Mouse (Mus musculus): ENCODE results near the gene Dst. TPM values are rescaled to one million over a fixed set of nuclear protein-coding genes. Genes with fewer than 3 reads are reported as not detected.
A peak's percentile ranks its signal among the peaks of the same experiment; 100 is the strongest.

Gene Dst
- total and polyA plus RNA-seq, 3 experiments: 9.1 to 28.0 (median 20.5) TPM

- no peak for DNase-seq (ENCODE audit: extremely low read depth)
Observed at GRCm38 (mm10) chr1:33876416-33876815, 31.6 kb upstream of the Dst start.

GRCm38 (mm10) chr1:33878170-33878569, 29.9 kb upstream of the Dst start:
- dilution Hi-C loops (cut with MboI; ENCODE audit: extremely low pct_ligation_motif_present, extremely low pct_unique_long_range_greater_than_20kb, low sequenced_read_pairs) (no loop called here), in situ Hi-C loops (cut with MboI; ENCODE audit: low pct_ligation_motif_present, low pct_unique_long_range_greater_than_20kb, low sequenced_read_pairs) (no loop called here)
- Histone ChIP-seq H3K9me3 (replicated peaks; ENCODE audit: low read length) (no peaks in the 10 kb centered on the region), H3K9ac (ENCODE audit: insufficient read depth, low read depth) (no peak overlapping the region), H3K27ac (ENCODE audit: insufficient read depth, low read depth) (no peak overlapping the region), H3K4me3 (replicated peaks in 1 of 3; ENCODE audit: low read depth in 2 of 3, low read length in 2 of 3, poor library complexity in 1 of 3) (no peak overlapping the region), H3K4me1 (ENCODE audit: control insufficient read depth in 1 of 2, insufficient read depth in 2 of 2) (peaks cover 0 to 7% of the 10 kb centered on the region in 2 experiments; a peak in 1 of 4 replicates), H3K79me2 (replicated peaks; ENCODE audit: control insufficient read depth, extremely low read depth, insufficient read depth, poor library complexity, severe bottlenecking) (no peaks in the 10 kb centered on the region), H3K4me2 (ENCODE audit: insufficient read depth, low read depth, poor library complexity, severe bottlenecking) (no peak overlapping the region), H3K36me3 (replicated peaks in 1 of 2; ENCODE audit: control insufficient read depth in 1 of 2, insufficient read depth in 1 of 2, low read length in 1 of 2) (no peaks in the 10 kb centered on the region), H3K27me3 (replicated peaks) (no peaks in the 10 kb centered on the region)
- DNase-seq (ENCODE audit: extremely low read depth): no peak
- TF ChIP-seq TCF12 (IDR thresholded peaks at IDR 0.05; ENCODE audit: low read depth, low read length) (no peak), USF1 (IDR thresholded peaks at IDR 0.05; ENCODE audit: low read depth, low read length) (no peak), NRF1 (IDR thresholded peaks at IDR 0.05; ENCODE audit: low read depth, low read length) (no peak), ZNF384 (IDR thresholded peaks at IDR 0.05; ENCODE audit: low read depth, low read length) (no peak), ELF1 (IDR thresholded peaks at IDR 0.05; ENCODE audit: low read depth, low read length) (no peak), ZKSCAN1 (IDR thresholded peaks at IDR 0.05; ENCODE audit: borderline replicate concordance, low read depth, low read length) (no peak), MEF2A (IDR thresholded peaks at IDR 0.05; ENCODE audit: borderline replicate concordance, low read depth, low read length) (no peak), RCOR1 (conservative IDR thresholded peaks at IDR 0.05; ENCODE audit: low read depth, low read length) (no peak), CHD2 (IDR thresholded peaks at IDR 0.05; ENCODE audit: low read length) (no peak), TBP (conservative IDR thresholded peaks at IDR 0.05; ENCODE audit: low read depth, low read length) (no peak), UBTF (IDR thresholded peaks at IDR 0.05; ENCODE audit: low read depth, low read length) (no peak)

More at GRCm38 (mm10) chr1:33876416-33876815, 31.6 kb upstream of the Dst start:
- dilution Hi-C loops (cut with MboI; ENCODE audit: extremely low pct_ligation_motif_present, extremely low pct_unique_long_range_greater_than_20kb, low sequenced_read_pairs): no loop called here
- in situ Hi-C loops (cut with MboI; ENCODE audit: low pct_ligation_motif_present, low pct_unique_long_range_greater_than_20kb, low sequenced_read_pairs): no loop called here
- no peaks in the 10 kb centered on the region for H3K79me2 ChIP-seq (replicated peaks; ENCODE audit: control insufficient read depth, extremely low read depth, insufficient read depth, poor library complexity, severe bottlenecking)
- no peak overlapping the region for H3K27ac ChIP-seq (ENCODE audit: insufficient read depth, low read depth)
- H3K4me3 ChIP-seq (replicated peaks in 1 of 3; ENCODE audit: low read depth in 2 of 3, low read length in 2 of 3, poor library complexity in 1 of 3): no peak overlapping the region
- H3K9ac ChIP-seq (ENCODE audit: insufficient read depth, low read depth): no peak overlapping the region
- peaks cover 0 to 3% of the 10 kb centered on the region in 2 experiments; a peak in 1 of 4 replicates for H3K4me1 ChIP-seq (ENCODE audit: control insufficient read depth in 1 of 2, insufficient read depth in 2 of 2)
- H3K36me3 ChIP-seq (replicated peaks in 1 of 2; ENCODE audit: control insufficient read depth in 1 of 2, insufficient read depth in 1 of 2, low read length in 1 of 2): peaks cover 0 to 6% of the 10 kb centered on the region in 2 experiments
- TF ChIP-seq NRF1 (IDR thresholded peaks at IDR 0.05; ENCODE audit: low read depth, low read length) (no peak), ZC3H11A (IDR thresholded peaks at IDR 0.05; ENCODE audit: low read depth, low read length) (no peak), ZNF384 (IDR thresholded peaks at IDR 0.05; ENCODE audit: low read depth, low read length) (0 out of 2 replicates have a peak, but pooled peaks have one; percentile 28), MYC (IDR thresholded peaks at IDR 0.05; ENCODE audit: low read depth, low read length) (no peak)
- H3K4me2 ChIP-seq (ENCODE audit: insufficient read depth, low read depth, poor library complexity, severe bottlenecking): no peak overlapping the region
- peaks cover 2% of the 10 kb centered on the region for H3K9me3 ChIP-seq (replicated peaks; ENCODE audit: low read length)
- H3K27me3 ChIP-seq (replicated peaks): no peaks in the 10 kb centered on the region
